Mouse (Mus musculus) hindbrain, embryonic 10.5 days (tissue): Measurements from ENCODE around the gene Zfp827. TPM values are rescaled to one million over a fixed set of nuclear protein-coding genes. Genes with fewer than 3 reads are reported as not detected.

Source experiments
- DNase-seq: peaks from one replicate; pipeline ENCODE4 v3.0.0-alpha.2; 2017; ENCODE audit warnings: low spot score
- H3K27ac ChIP-seq: fragments of 300-500 bp; sonication (generic); 2 replicates; pipeline ENCODE4 v1.5.1; 2016; ENCODE audit warnings: mild to moderate bottlenecking, moderate library complexity
- H3K27me3 ChIP-seq: fragments of 300-500 bp; sonication (generic); 2 replicates; pipeline ENCODE4 v1.6.1; 2016; ENCODE audit warnings: mild to moderate bottlenecking; ENCODE audit not compliant: poor library complexity, insufficient read depth, severe bottlenecking
- H3K36me3 ChIP-seq: fragments of 300-500 bp; sonication (generic); 2 replicates; pipeline ENCODE4 v1.6.1; 2016; ENCODE audit warnings: mild to moderate bottlenecking, moderate library complexity
- H3K4me1 ChIP-seq: fragments of 300-500 bp; sonication (generic); replicated peaks from 2 replicates; pipeline ENCODE4 v1.6.1; 2016; ENCODE audit warnings: mild to moderate bottlenecking
- H3K4me3 ChIP-seq: fragments of 300-500 bp; sonication (generic); 2 replicates; pipeline ENCODE4 v1.5.1; 2016; ENCODE audit warnings: mild to moderate bottlenecking, moderate library complexity
- H3K9me3 ChIP-seq: fragments of 300-500 bp; sonication (generic); 2 replicates; pipeline ENCODE4 v1.6.1; 2016; ENCODE audit warnings: mild to moderate bottlenecking, moderate library complexity
- WGBS: fragments of 180-500 bp; shearing (Covaris S2); methylation state at CpG from one replicate; pipeline ENCODE4 v1.1.7; 2016; 5-methylcytosine and 5-hydroxymethylcytosine counted together
- polyA plus RNA-seq: library from polyadenylated mRNA; unstranded; fragments of >200 nt; fragmentation: Nextera tagmentation; extraction: Ambion mirVana; gene quantifications from 2 replicates; pipeline ENCODE4 v1.2.1, GENCODE M21; 2016

The Zfp827 gene
- polyA plus RNA-seq, 1 experiment from 2014 or later: 6.2 TPM

- Histone ChIP-seq H3K4me1 (peaks cover 11% of the 10 kb centered on the region), H3K4me3 (no peak overlapping the region), H3K9me3 (no peaks in the 10 kb centered on the region), H3K27ac (no peak overlapping the region), H3K27me3 (no peaks in the 10 kb centered on the region), H3K36me3 (peaks cover 30% of the 10 kb centered on the region)
- WGBS: 93% methylated on average over 7 of the region's 7 CpGs
- DNase-seq: no peak
These were observed 9.8 kb downstream of the Zfp827 start for GRCm38 (mm10) chr8:79037991-79038390.

DNA sequence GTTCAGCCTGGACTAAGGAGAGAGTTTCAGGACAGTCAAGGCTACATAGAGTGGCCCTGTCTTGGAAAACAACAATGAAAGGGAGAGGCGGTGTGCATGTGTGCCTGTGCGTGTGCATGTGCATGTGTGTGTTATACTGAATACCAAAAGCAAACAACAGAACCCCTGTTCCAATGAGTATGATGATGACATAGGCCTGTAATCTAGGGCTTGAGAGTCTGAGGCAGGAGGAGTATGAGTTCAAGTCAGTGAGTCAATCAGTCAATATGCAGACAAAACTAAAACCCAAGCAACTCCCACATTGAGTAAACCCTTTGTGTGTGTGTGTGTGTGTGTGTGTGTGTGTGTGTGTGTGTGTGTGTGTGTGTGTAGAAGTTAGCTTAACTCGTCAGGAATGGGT, 13.2 kb downstream of the Zfp827 start:
- no peak for DNase-seq
- H3K27me3 ChIP-seq: no peaks in the 10 kb centered on the region
- no peak overlapping the region for H3K4me3 ChIP-seq
- WGBS: 88% methylated on average over 3 of the region's 3 CpGs
- peaks cover 30% of the 10 kb centered on the region for H3K36me3 ChIP-seq
- H3K4me1 ChIP-seq: no peaks in the 10 kb centered on the region
- H3K27ac ChIP-seq: no peak overlapping the region
- no peaks in the 10 kb centered on the region for H3K9me3 ChIP-seq

GRCm38 (mm10) chr8:79042252-79042651, 14.0 kb downstream of the Zfp827 start:
- no peak overlapping the region for H3K27ac ChIP-seq
- H3K4me3 ChIP-seq: no peak overlapping the region
- H3K4me1 ChIP-seq: no peaks in the 10 kb centered on the region
- H3K9me3 ChIP-seq: no peaks in the 10 kb centered on the region
- H3K27me3 ChIP-seq: no peaks in the 10 kb centered on the region
- peaks cover 30% of the 10 kb centered on the region for H3K36me3 ChIP-seq
- WGBS: 89% methylated on average over 3 of the region's 3 CpGs
- no peak for DNase-seq

DNA sequence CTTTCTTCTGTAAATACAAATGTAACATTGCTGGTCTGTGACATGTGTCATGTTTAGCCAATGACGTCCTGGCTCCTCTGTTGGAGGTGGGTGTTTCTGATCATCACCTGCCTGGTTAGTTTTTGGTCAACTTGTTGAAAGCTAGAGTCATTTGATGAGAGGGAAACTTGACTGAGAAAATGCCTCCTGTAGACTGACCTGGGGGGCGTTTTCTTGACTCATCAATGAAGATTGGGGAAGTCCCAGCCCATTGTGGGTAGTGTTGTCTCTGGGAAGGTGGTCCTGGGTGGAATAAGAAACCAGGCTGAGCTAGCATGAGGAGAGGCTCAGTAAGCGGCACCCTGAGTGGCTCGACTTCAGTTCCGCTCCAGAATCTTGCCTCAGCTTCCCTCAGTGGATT, 16.4 kb downstream of the Zfp827 start:
- WGBS: 93% methylated on average over 5 of the region's 5 CpGs
- DNase-seq: no peak
- H3K36me3 ChIP-seq: peaks cover 28% of the 10 kb centered on the region

GRCm38 (mm10) chr8:79046659-79047058, 18.4 kb downstream of the Zfp827 start:
- Histone ChIP-seq H3K36me3 (peaks cover 31% of the 10 kb centered on the region), H3K9me3 (no peaks in the 10 kb centered on the region)
- 84% methylated on average over 4 of the region's 4 CpGs for WGBS

More for the DNA sequence above, 16.4 kb downstream of the Zfp827 start:
- Histone ChIP-seq H3K27ac (no peak overlapping the region), H3K4me1 (no peaks in the 10 kb centered on the region), H3K4me3 (no peak overlapping the region), H3K27me3 (no peaks in the 10 kb centered on the region), H3K9me3 (no peaks in the 10 kb centered on the region)

DNA sequence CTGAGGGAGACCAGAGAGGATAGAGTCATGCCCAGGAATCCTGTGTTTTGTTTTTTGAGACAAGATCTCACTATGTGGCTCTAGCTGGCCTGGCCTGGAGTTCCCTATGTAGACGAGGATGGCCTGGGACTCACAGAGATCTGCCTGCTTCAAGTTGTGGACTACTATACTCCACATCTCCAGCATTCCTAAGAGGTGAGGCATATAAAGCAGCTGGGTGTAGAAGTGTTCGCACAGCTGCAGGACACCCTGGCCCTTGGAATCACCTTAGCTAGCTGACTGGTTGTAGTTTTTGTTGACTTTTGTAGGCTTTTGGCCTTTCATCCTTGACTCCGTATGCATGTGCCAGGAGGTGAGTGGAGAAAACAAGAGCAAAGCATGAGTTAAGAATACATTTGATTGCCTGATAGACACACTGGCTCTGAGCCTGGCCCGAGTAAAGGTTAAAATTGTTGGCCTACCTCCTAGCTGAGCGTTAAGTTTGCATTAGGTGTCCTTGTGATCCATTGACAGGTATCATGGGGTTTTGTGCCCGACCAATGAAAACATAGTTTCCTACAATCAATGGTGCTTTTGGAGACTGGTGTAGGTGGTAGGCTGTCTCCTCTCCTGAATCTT, 20.3 kb downstream of the Zfp827 start:
- H3K4me3 ChIP-seq: no peak overlapping the region
- no peak overlapping the region for H3K27ac ChIP-seq
- DNase-seq: no peak
- H3K9me3 ChIP-seq: no peaks in the 10 kb centered on the region
- no peaks in the 10 kb centered on the region for H3K27me3 ChIP-seq
- H3K4me1 ChIP-seq: no peaks in the 10 kb centered on the region
- peaks cover 37% of the 10 kb centered on the region for H3K36me3 ChIP-seq
- WGBS: 88% methylated on average over 6 of the region's 6 CpGs

More at GRCm38 (mm10) chr8:79046659-79047058, 18.4 kb downstream of the Zfp827 start:
- DNase-seq: no peak
- Histone ChIP-seq H3K27me3 (no peaks in the 10 kb centered on the region), H3K4me1 (no peaks in the 10 kb centered on the region), H3K4me3 (no peak overlapping the region), H3K27ac (no peak overlapping the region)

- no peak overlapping the region for H3K4me3 ChIP-seq
- 94% methylated on average over 6 of the region's 6 CpGs for WGBS
- H3K27me3 ChIP-seq: no peaks in the 10 kb centered on the region
- peaks cover 38% of the 10 kb centered on the region for H3K36me3 ChIP-seq
- DNase-seq: no peak
- H3K27ac ChIP-seq: no peak overlapping the region
- H3K4me1 ChIP-seq: peaks cover 8% of the 10 kb centered on the region; the same call in 1 of the 2 replicates
- H3K9me3 ChIP-seq: no peaks in the 10 kb centered on the region
These were observed 26.0 kb downstream of the Zfp827 start for GRCm38 (mm10) chr8:79054222-79054621.

- Histone ChIP-seq H3K4me3 (no peak overlapping the region), H3K4me1 (peaks cover 16% of the 10 kb centered on the region), H3K27me3 (no peaks in the 10 kb centered on the region), H3K36me3 (peaks cover 45% of the 10 kb centered on the region), H3K9me3 (no peaks in the 10 kb centered on the region), H3K27ac (no peak overlapping the region)
- no peak for DNase-seq
- 85% methylated on average over 3 of the region's 3 CpGs for WGBS
These were observed 28.9 kb downstream of the Zfp827 start for GRCm38 (mm10) chr8:79057179-79057578.

DNA sequence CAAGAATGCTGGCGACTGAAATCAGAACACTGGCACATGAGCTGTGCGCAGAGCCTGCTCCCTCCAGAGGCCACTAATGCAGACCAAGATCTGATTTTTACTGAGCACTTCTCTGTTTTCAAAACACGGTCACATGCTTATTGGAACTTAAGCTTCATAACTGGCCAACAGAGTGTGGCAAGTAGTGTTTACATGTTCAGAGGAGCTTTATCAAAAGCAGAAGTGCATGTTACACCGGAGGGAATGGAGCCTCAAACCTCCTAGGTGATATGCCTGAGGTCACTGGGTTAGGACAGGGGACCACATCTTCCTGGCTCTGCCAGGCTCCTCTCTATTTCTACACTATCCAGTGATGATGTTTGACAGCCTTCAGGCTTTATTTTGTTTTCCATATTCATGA, 31.1 kb downstream of the Zfp827 start:
- Histone ChIP-seq H3K9me3 (no peaks in the 10 kb centered on the region), H3K36me3 (peaks cover 52% of the 10 kb centered on the region), H3K4me3 (no peak overlapping the region), H3K4me1 (peaks cover 16% of the 10 kb centered on the region), H3K27me3 (no peaks in the 10 kb centered on the region), H3K27ac (no peak overlapping the region)
- WGBS: 82% methylated on average over 4 of the region's 4 CpGs
- DNase-seq: no peak

DNA sequence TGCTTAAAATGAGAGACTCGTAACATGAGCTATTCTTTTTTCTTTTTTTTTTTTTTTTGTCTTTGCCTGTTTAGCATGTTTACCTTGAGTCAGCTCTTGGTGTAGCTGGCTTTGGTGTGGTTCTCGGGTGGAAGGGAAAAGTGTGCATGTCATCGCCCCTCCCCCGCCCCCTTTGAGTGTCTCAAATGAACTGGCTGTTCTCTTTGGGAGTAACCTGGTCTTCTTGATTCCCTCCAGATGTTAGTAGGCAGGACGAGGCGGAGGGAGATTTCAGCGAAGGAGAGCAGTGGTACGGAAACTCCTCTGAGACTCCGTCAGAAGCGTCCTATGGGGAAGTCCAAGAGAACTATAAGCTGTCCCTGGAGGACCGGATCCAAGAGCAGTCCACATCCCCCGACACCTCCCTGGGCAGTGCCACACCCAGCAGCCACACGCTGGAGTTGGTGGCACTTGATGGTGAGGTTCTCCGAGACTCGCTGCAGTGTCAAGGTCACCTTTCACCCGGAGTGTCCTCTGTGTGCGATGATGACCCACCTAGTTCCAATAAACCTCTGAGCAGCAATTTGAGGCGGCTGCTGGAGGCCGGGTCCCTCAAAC, 31.9 kb downstream of the Zfp827 start:
- Histone ChIP-seq H3K27ac (no peak overlapping the region), H3K4me1 (peaks cover 16% of the 10 kb centered on the region), H3K27me3 (no peaks in the 10 kb centered on the region), H3K36me3 (peaks cover 48% of the 10 kb centered on the region), H3K9me3 (no peaks in the 10 kb centered on the region), H3K4me3 (no peak overlapping the region)
- 74% methylated on average over 19 of the region's 19 CpGs for WGBS
- DNase-seq: peak; percentile 18

- Histone ChIP-seq H3K27ac (no peak overlapping the region), H3K36me3 (peaks cover 87% of the 10 kb centered on the region), H3K27me3 (no peaks in the 10 kb centered on the region), H3K9me3 (no peaks in the 10 kb centered on the region), H3K4me3 (no peak overlapping the region), H3K4me1 (peaks cover 9% of the 10 kb centered on the region)
- DNase-seq: no peak
- WGBS: 88% methylated on average over 2 of the region's 2 CpGs
These were observed 37.7 kb downstream of the Zfp827 start for GRCm38 (mm10) chr8:79065924-79066323.

DNA sequence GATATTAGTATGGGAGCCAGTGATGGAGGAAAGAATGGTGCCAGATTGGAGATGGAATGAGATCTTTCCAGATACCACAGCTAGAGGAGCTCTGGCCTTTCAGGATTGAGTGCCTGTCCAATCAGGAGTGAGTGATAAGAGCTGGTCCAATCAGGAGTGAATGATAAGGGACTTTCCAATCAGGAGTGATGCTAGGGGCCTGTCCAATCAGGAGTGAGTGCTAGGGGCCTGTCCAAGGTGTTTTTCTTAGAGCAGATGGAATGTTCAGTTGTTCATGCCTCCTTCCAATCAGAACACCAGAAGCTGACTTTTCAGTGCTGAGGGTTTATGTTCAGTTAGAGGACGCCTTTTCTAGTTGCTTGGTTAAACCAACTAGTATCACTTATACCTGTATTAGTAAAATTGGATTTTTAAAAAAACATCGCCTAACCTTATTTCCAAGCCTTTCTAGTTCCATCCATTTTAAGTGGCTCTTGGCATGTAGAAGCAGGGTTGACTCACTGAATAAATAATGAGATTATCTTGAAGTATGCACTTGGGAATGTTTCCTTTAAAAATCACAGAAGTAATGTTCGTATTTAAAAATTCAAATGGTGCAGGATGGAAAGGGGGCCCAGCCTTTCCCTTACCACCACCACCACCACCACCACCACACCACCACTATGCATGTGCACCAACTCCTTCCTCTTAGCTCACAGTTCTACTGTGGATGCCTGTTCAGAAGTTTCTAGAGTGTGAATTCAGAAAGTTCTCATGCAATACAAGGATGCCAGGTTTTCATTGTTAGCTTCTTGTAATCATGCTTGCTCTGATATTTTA, 39.8 kb downstream of the Zfp827 start:
- no peak for DNase-seq
- Histone ChIP-seq H3K4me3 (no peak overlapping the region), H3K9me3 (no peaks in the 10 kb centered on the region), H3K27ac (no peak overlapping the region), H3K27me3 (no peaks in the 10 kb centered on the region), H3K36me3 (peaks cover 80% of the 10 kb centered on the region), H3K4me1 (peaks cover 9% of the 10 kb centered on the region)
- WGBS: 89% methylated on average over 3 of the region's 3 CpGs

DNA sequence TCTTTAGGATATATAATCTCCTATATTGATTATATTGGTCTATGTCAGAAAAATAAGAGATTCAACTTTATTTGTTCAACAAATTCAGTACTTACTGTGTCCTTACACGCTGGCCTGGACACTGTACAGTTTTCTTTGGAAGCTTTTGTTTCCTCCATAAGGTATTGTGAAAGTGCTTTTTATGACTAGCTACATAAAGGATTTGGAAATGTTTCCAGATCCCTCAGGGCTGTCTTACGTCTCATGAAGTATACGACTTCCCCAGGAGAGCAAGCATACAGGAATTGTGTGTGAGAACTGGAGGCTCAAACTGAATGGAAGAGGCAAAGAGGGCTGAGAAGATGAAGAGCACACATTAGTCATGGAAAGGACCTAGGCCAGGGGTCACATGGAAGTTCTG, 45.1 kb downstream of the Zfp827 start:
- Histone ChIP-seq H3K9me3 (no peaks in the 10 kb centered on the region), H3K27me3 (no peaks in the 10 kb centered on the region), H3K27ac (no peak overlapping the region), H3K4me3 (no peak overlapping the region), H3K36me3 (peaks cover 78% of the 10 kb centered on the region), H3K4me1 (peaks cover 22% of the 10 kb centered on the region)
- WGBS: 84% methylated on average over 3 of the region's 3 CpGs
- DNase-seq: no peak
